Mouse (Mus musculus) erythroblast, embryonic 14.5 days (primary cell): ENCODE measurements around the gene Plxnc1. TPM values are rescaled to one million over a fixed set of nuclear protein-coding genes. Genes with fewer than 3 reads are reported as not detected.

ENCODE experiments used
- H3K27me3 ChIP-seq: 2 replicates; pipeline ENCODE4 v1.6.1; 2012; ENCODE audit warnings: inconsistent platforms; ENCODE audit not compliant: control insufficient read depth
- H3K36me3 ChIP-seq: 2 replicates; pipeline ENCODE4 v1.6.1; 2012; ENCODE audit warnings: mild to moderate bottlenecking, inconsistent platforms; ENCODE audit not compliant: control insufficient read depth
- H3K4me1 ChIP-seq: 2 replicates; pipeline ENCODE4 v1.6.1; 2012; ENCODE audit warnings: inconsistent platforms; ENCODE audit not compliant: control insufficient read depth
- H3K4me3 ChIP-seq: replicated peaks from 2 replicates; pipeline ENCODE3; 2012; ENCODE audit warnings: moderate library complexity, mild to moderate bottlenecking, inconsistent platforms
- H3K9me3 ChIP-seq: 2 replicates; pipeline ENCODE4 v1.6.1; 2012; ENCODE audit warnings: low read length, inconsistent platforms, mixed read lengths; ENCODE audit not compliant: control insufficient read depth
- GATA1 ChIP-seq: IDR thresholded peaks from 2 replicates; pipeline ENCODE4 v1.6.1; 2012; ENCODE audit warnings: low read length, inconsistent platforms, mixed read lengths
- TAL1 ChIP-seq: IDR thresholded peaks from 3 replicates; pipeline ENCODE4 v1.6.1; 2012; ENCODE audit warnings: low read length, inconsistent platforms, mixed read lengths
- polyA plus RNA-seq: library from polyadenylated mRNA; stranded (reverse); fragments of >175 nt; gene quantifications from 2 replicates; pipeline ENCODE4 v1.2.3, GENCODE M21; 2012

Gene Plxnc1
- polyA plus RNA-seq, 1 experiment: 0.05 TPM

- H3K27me3 ChIP-seq: no peaks in the 10 kb centered on the region
- no peak for TF ChIP-seq TAL1
- no peak for TF ChIP-seq GATA1
- H3K4me3 ChIP-seq: no peak overlapping the region
- H3K4me1 ChIP-seq: no peaks in the 10 kb centered on the region
- no peaks in the 10 kb centered on the region for H3K9me3 ChIP-seq
- no peaks in the 10 kb centered on the region for H3K36me3 ChIP-seq
Observed at GRCm38 (mm10) chr10:94849360-94849759, 95.3 kb downstream of the Plxnc1 start.

- H3K36me3 ChIP-seq: no peaks in the 10 kb centered on the region
Observed at GRCm38 (mm10) chr10:94848344-94848743, 96.3 kb downstream of the Plxnc1 start.

GRCm38 (mm10) chr10:94846501-94847105 lies 98.0 kb downstream of the Plxnc1 start:
- TF ChIP-seq GATA1 (no peak), TAL1 (no peak)
- Histone ChIP-seq H3K36me3 (no peaks in the 10 kb centered on the region), H3K9me3 (no peaks in the 10 kb centered on the region), H3K27me3 (no peaks in the 10 kb centered on the region), H3K4me3 (no peak overlapping the region), H3K4me1 (no peaks in the 10 kb centered on the region)

More at GRCm38 (mm10) chr10:94848344-94848743, 96.3 kb downstream of the Plxnc1 start:
- no peaks in the 10 kb centered on the region for H3K27me3 ChIP-seq
- no peak overlapping the region for H3K4me3 ChIP-seq
- H3K9me3 ChIP-seq: no peaks in the 10 kb centered on the region
- no peak for TF ChIP-seq GATA1
- TF ChIP-seq TAL1: no peak
- no peaks in the 10 kb centered on the region for H3K4me1 ChIP-seq

- H3K4me3 ChIP-seq: no peak overlapping the region
- H3K4me1 ChIP-seq: no peaks in the 10 kb centered on the region
- no peaks in the 10 kb centered on the region for H3K27me3 ChIP-seq
- no peak for TF ChIP-seq TAL1
- no peak for TF ChIP-seq GATA1
- H3K36me3 ChIP-seq: no peaks in the 10 kb centered on the region
- no peaks in the 10 kb centered on the region for H3K9me3 ChIP-seq
Observed at GRCm38 (mm10) chr10:94844692-94845091, 99.9 kb downstream of the Plxnc1 start.

GRCm38 (mm10) chr10:94835874-94836273 lies 108.8 kb downstream of the Plxnc1 start:
- H3K27me3 ChIP-seq: no peaks in the 10 kb centered on the region
- no peaks in the 10 kb centered on the region for H3K4me1 ChIP-seq
- H3K9me3 ChIP-seq: no peaks in the 10 kb centered on the region
- TF ChIP-seq TAL1 (no peak), GATA1 (no peak)
- no peak overlapping the region for H3K4me3 ChIP-seq
- H3K36me3 ChIP-seq: no peaks in the 10 kb centered on the region

- no peaks in the 10 kb centered on the region for H3K27me3 ChIP-seq
- H3K4me3 ChIP-seq: no peak overlapping the region
- H3K9me3 ChIP-seq: no peaks in the 10 kb centered on the region
- peaks cover 7% of the 10 kb centered on the region for H3K4me1 ChIP-seq
- no peaks in the 10 kb centered on the region for H3K36me3 ChIP-seq
- TF ChIP-seq TAL1 (no peak), GATA1 (no peak)
Observed at GRCm38 (mm10) chr10:94829407-94829806, 115.2 kb downstream of the Plxnc1 start.

GRCm38 (mm10) chr10:94828734-94829230 lies 115.9 kb downstream of the Plxnc1 start:
- Histone ChIP-seq H3K4me1 (peaks cover 7% of the 10 kb centered on the region), H3K4me3 (no peak overlapping the region), H3K36me3 (no peaks in the 10 kb centered on the region), H3K9me3 (no peaks in the 10 kb centered on the region), H3K27me3 (no peaks in the 10 kb centered on the region)
- TF ChIP-seq TAL1: no peak
- no peak for TF ChIP-seq GATA1

GRCm38 (mm10) chr10:94827890-94828733 lies 116.5 kb downstream of the Plxnc1 start:
- no peaks in the 10 kb centered on the region for H3K36me3 ChIP-seq
- H3K27me3 ChIP-seq: no peaks in the 10 kb centered on the region
- TF ChIP-seq TAL1: no peak
- TF ChIP-seq GATA1: no peak
- no peak overlapping the region for H3K4me3 ChIP-seq
- H3K9me3 ChIP-seq: no peaks in the 10 kb centered on the region
- H3K4me1 ChIP-seq: peaks cover 7% of the 10 kb centered on the region

- Histone ChIP-seq H3K4me3 (no peak overlapping the region), H3K4me1 (peaks cover 7% of the 10 kb centered on the region), H3K36me3 (no peaks in the 10 kb centered on the region), H3K27me3 (no peaks in the 10 kb centered on the region), H3K9me3 (no peaks in the 10 kb centered on the region)
- TF ChIP-seq GATA1: no peak
- TF ChIP-seq TAL1: no peak
Observed at GRCm38 (mm10) chr10:94827325-94827724, 117.3 kb downstream of the Plxnc1 start.
